Mouse (Mus musculus) bone marrow, adult 2 months (tissue): ENCODE measurements around the gene Dio1. TPM values are rescaled to one million over a fixed set of nuclear protein-coding genes. Genes with fewer than 3 reads are reported as not detected.

Source experiments
- H3K27ac ChIP-seq: fragments of 200-500 bp; 2 replicates; pipeline ENCODE4 v1.5.1; 2012; ENCODE audit warnings: low read depth, mild to moderate bottlenecking, control low read depth, inconsistent platforms, low read length; ENCODE audit not compliant: control insufficient read depth, poor library complexity, insufficient read depth
- H3K4me1 ChIP-seq: fragments of 200-500 bp; 2 replicates; pipeline ENCODE4 v1.6.1; 2011; ENCODE audit warnings: low read length; ENCODE audit not compliant: control insufficient read depth, insufficient read depth
- H3K4me3 ChIP-seq: fragments of 200-500 bp; replicated peaks from 2 replicates; pipeline ENCODE3; 2011; ENCODE audit warnings: mild to moderate bottlenecking, low read depth, low read length, control low read depth; ENCODE audit not compliant: control insufficient read depth
- CTCF ChIP-seq: fragments of 200-500 bp; IDR thresholded peaks from 2 replicates; pipeline ENCODE4 v1.5.1; 2011; ENCODE audit warnings: low read length, control low read depth; ENCODE audit not compliant: control insufficient read depth, insufficient read depth
- POLR2A ChIP-seq: fragments of 200-500 bp; IDR thresholded peaks from 2 replicates; pipeline ENCODE4 v1.6.1; 2011; ENCODE audit warnings: low read depth, mild to moderate bottlenecking, control low read depth, low read length, borderline replicate concordance; ENCODE audit not compliant: control insufficient read depth
- WGBS: fragments of 180-500 bp; shearing (Covaris S2); methylation state at CpG from one replicate; pipeline ENCODE4 v1.1.7; 2018; 5-methylcytosine and 5-hydroxymethylcytosine counted together
- polyA plus RNA-seq: library from polyadenylated mRNA; stranded (reverse); fragments of >200 nt; gene quantifications from 2 replicates; pipeline ENCODE4 v1.2.4, GENCODE M21; 2011; ENCODE audit warnings: low replicate concordance; ENCODE audit not compliant: missing spikeins, insufficient read depth, insufficient read length

The Dio1 gene
- polyA plus RNA-seq, 1 experiment, result 0.90 TPM

- no peak overlapping the region for H3K4me3 ChIP-seq
- no peaks in the 10 kb centered on the region; the same call in none of the 2 replicates for H3K4me1 ChIP-seq
- TF ChIP-seq CTCF (no peak), POLR2A (no peak)
- WGBS, result 66% methylated on average over 8 of the region's 8 CpGs
- H3K27ac ChIP-seq, result no peak overlapping the region
Measured at GRCm38 (mm10) chr4:107278188-107278707, 28.7 kb downstream of the Dio1 start.

GRCm38 (mm10) chr4:107274511-107274910 lies 32.5 kb downstream of the Dio1 start:
- WGBS, result 81% methylated on average over 5 of the region's 5 CpGs
- no peak overlapping the region for H3K27ac ChIP-seq
- no peaks in the 10 kb centered on the region; the same call in none of the 2 replicates for H3K4me1 ChIP-seq
- H3K4me3 ChIP-seq, result no peak overlapping the region
- TF ChIP-seq POLR2A (no peak), CTCF (no peak)

GRCm38 (mm10) chr4:107273683-107274082 lies 33.3 kb downstream of the Dio1 start:
- H3K27ac ChIP-seq, result no peak overlapping the region
- H3K4me3 ChIP-seq, result no peak overlapping the region
- no peak for TF ChIP-seq POLR2A
- no peak for TF ChIP-seq CTCF
- H3K4me1 ChIP-seq, result no peaks in the 10 kb centered on the region; the same call in none of the 2 replicates
- 85% methylated on average over 4 of the region's 4 CpGs for WGBS

GRCm38 (mm10) chr4:107260001-107260400 lies 47.0 kb downstream of the Dio1 start:
- Histone ChIP-seq H3K27ac (no peak overlapping the region), H3K4me3 (no peak overlapping the region), H3K4me1 (no peaks in the 10 kb centered on the region)
- TF ChIP-seq CTCF, result no peak
- no peak for TF ChIP-seq POLR2A
- 39% methylated on average over 4 of the region's 4 CpGs for WGBS

- no peak overlapping the region for H3K27ac ChIP-seq
- no peak for TF ChIP-seq CTCF
- TF ChIP-seq POLR2A, result no peak
- H3K4me3 ChIP-seq, result no peak overlapping the region
- 59% methylated on average over 3 of the region's 3 CpGs for WGBS
- H3K4me1 ChIP-seq, result peaks cover 1% of the 10 kb centered on the region; the same call in 1 of the 2 replicates
Measured at GRCm38 (mm10) chr4:107254414-107254813, 52.6 kb downstream of the Dio1 start.

GRCm38 (mm10) chr4:107253125-107254091 lies 53.6 kb downstream of the Dio1 start, which contains the start of the genes Lrrc42 and Hspb11:
TSS of gene Lrrc42 (minus strand) at chr4:107253532.
TSS of gene Hspb11 (plus strand) at chr4:107253593.
- WGBS, result under 1% methylated on average over 94 of the region's 101 CpGs
- Histone ChIP-seq H3K27ac (peak within 1 kb of the TSS; percentile 89), H3K4me3 (peak within 1 kb of the TSS; percentile 98), H3K4me1 (peaks cover 1% of the 10 kb centered on the region; the same call in 1 of the 2 replicates)
- TF ChIP-seq CTCF (peak; percentile 4; the same call in 1 of the 2 replicates), POLR2A (no peak; the same call in 1 of the 2 replicates)

GRCm38 (mm10) chr4:107252522-107252921 lies 54.4 kb downstream of the Dio1 start:
- no peak overlapping the region for H3K27ac ChIP-seq
- WGBS, result 4% methylated on average over 11 of the region's 11 CpGs
- H3K4me1 ChIP-seq, result peaks cover 1% of the 10 kb centered on the region; the same call in 1 of the 2 replicates
- TF ChIP-seq CTCF (no peak), POLR2A (no peak)
- peak overlapping the region; percentile 49 for H3K4me3 ChIP-seq

- 20% methylated on average over 4 of the region's 4 CpGs for WGBS
- Histone ChIP-seq H3K4me3 (no peak overlapping the region), H3K4me1 (peaks cover 1% of the 10 kb centered on the region; the same call in 1 of the 2 replicates), H3K27ac (no peak overlapping the region)
- no peak for TF ChIP-seq POLR2A
- TF ChIP-seq CTCF, result peak; percentile 59
Measured at GRCm38 (mm10) chr4:107250494-107250893, 56.5 kb downstream of the Dio1 start.
